Mouse (Mus musculus): ENCODE results near the gene Prdx2.

The Prdx2 gene

DNA sequence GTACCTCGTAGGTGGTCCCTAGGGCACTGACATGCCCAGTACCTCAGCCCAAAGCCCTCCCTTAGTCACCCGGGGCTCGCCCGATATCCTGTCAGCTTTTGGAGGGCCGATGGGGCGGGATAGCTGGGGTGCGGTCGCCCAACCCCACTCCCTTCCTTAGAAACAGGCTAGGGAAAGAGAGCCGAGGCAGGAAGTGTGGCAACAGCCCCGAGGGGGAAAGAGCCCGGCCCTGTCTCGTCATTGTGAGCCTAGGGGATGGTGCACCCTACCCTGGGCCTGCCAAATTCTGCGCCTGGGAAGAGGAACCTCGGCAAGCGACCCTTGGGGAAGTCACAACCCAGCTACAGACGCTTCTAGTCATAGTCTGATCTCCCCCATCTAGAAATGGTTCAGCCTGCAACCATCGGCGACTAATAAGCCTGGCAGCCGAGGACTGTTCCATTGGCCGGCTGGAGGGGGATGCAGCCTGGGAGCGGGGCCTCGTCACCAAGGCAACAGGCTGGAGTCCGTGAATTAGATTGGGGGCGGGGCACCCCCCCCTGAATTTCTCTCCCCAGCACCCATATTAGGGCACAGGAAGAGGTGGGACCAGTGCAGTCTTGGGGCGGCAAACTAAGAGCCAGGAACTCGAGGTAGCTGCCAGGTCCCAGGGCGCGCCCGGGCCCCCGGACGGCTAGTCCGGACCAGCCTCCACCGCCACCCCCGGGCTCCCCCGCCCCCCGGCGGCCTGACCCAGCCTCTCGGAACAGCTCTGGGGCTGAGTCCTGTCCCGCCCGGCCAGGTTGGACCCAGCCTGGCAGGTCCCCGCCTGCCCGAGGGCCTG lies 10.4 kb downstream of the Prdx2 start:
- DNase-seq: peak; percentile 96

DNA sequence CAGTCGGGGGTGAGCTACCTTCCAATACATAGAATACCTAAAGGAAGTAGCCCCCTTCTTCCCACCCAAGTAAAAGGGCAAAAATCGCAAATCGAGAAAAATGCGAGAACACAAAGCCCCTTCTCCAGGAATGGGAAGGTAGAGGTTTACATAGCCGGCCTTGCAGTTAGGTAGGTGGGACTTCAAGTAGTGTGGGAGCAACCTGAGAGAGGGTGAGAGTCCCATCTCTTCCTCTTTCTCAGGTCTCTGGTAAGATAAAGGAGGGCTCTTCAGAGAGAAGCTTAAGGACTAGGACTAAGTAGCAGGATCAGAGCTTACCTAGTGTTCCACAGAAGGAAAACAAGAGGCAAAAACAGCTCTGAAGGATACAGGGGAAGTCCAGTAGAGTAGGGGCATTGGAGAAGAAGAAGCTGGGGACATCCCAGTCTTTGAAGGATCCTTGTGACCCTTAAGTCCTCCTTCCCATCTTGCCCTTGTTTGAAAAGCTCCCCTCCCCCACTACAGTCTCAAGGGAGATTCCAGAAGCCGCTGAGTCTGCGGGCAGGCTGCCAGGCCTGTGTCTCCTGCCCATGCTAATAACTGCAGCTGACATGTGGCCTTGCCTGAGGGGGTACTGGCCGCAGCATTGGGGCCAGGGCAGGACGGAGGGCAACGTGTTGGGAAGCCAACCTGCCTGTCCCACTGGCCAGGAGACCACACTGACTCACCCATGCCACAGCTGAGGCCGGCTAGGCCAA lies 11.4 kb downstream of the Prdx2 start:
- peak; percentile 96 for DNase-seq

DNA sequence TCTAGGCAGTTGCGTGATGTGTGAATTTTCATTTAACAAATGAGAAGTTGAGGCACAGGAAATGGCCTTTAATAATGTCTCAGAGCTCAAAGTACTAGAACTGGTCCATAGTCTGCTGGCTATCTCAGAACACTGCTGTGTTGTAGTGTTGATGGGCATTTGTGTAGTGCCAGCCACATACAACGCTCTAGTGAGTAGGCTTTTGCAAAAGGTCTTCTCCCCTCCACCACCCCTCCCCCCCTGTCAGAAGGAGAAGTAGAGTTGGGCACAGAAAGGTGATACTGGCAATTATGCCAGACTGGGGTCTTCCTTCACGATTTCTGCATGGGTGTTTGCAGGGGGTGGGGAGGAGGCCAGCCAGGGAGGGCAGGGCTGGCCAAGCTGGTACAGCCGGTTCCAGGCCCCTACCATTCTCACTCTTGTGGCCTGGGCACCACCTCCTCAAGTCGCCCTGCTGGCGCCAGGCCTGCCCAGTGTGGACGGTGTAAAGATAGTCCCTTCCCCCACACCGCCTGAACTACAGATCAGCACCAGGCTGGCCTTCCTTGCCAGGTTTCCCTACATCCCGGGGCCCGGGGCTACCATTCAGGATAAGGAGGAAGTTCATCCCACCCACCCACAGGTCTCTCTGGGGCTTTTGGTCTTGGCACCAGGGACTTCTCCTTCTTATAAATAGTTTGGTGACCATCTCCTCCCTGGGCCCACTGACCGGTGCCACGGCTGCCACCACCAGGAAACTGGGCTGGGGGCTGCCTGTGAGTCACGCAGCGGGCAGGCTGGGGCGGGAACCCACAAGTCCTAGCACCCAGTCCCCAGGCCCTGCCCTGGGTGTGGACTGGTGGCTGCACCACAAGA lies 12.5 kb downstream of the Prdx2 start:
- peak; percentile 70 for DNase-seq

DNA sequence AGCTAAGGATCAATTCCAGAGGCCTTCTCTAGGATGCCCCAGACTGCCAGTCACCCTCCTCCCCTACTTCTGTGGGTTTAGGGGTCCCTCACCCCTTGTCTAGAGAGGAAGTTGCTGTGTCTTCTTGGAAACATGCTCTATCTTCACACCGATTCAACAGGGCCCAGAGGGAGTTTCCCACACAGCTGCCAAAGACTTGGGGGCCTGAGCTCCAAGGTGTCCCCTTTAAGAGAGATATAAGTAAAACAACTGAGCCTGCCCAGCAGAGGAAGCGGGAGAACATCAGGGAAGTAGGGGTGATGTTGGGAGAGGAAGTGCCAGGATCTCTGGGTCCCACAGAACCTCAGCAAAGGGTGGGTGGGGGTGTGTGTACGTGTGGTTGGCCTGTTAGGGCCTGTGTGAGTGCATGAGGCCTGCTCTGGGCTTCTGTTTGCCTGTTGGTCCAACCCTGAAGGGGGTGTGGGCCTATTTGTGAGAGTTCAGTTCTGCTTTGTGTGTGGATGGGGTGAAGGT lies 13.2 kb downstream of the Prdx2 start:
- DNase-seq: no peak

DNA sequence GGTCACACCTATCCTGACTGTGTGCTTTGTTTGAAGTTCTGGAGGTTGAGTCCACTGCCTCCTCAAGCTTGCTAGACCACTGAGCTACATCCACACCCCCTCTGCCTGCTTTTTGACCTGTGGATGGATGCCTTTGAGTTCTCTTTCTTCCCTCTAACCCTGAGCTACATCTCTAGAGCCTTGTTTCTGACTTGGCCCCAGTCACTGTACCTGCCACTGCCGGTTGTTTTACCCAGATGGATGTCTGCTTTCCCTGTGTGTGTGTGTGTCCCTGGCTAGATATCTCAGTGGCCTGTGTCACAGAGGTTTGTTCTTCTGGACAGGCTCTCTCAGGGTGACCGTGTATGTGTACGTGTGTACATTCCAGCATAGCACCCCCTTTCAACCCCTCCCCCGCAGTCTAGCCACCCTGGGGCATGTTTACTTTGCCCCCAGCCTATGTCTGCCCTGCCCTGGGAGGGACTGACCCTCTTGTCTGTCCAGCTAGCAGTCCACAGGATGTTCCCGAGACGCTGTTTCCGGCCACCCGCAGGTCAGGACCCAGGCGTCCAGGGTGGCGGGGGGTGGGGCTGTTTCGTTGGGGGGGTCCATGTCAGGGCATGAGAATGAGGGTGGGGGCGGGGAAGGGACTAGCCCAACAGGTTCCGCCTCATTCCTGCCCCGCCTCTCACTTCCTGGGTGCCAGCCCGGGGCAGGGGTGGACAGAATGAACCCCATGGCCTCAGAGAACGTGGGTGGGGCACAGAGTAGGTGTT lies 15.1 kb downstream of the Prdx2 start:
- DNase-seq: peak; percentile 83

DNA sequence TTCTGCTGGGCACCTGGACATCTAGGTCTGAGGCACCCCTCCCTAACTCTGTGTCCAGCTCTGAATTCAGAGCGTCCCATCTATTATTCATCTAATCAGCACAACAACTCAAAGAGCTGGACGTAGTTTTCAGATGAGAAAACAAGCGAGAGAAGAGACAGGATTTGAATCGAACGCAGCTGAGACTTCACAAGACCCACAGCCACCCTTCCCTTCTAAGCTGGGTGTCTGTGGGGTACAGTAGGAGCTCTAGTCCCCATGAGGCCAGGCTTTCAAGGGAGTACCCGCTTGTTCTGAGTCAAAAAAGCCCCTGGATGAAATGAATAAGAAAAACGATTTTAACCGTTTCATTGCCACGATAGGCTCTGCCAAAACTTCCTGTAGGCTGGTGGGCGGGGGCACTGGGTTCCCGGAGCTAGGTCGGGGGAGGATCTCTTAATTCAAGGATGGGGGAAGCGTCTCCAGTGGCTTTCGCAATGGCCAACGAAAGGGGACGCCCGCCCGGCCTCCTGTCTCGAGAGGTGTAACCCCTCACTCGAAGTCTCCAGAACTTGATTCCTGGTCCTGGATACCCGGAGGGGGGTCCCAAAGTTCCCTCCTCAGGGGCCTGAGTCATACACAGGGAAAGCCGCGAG lies 15.8 kb downstream of the Prdx2 start:
- DNase-seq: no peak

DNA sequence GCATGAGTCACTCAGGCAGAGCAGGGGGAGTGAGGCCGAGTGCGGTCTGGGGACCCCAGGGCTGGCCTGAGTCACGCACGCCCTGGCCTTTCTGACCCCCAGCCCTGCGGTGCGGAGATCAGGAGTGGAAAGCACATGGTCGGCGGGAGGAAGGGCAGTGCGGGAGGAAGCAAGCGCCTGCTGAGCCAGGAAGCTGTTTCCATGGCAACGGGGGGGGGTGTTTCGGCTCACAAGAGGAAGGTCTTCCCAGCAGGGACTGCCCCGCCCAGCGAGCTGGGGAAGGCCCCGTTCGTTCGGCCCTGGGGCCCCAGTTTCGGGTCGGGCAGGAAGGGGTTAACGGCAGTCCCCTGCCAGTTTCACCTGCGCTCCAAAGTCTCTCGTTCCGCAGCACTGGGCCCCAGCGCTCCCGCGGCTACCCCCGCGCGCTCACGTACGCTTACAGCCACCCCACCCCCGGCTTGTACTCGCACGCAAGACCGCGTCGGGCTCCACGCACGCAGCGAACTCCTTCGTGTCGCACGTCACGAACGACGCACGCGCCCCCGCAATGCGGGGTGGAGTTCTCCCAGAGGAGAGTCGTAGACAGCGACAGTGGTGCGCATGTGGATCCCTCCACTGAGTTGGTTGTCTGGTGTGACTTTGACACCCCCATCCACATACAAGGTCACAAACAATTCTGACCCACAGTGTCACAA lies 16.4 kb downstream of the Prdx2 start:
- DNase-seq: peak; percentile 98

DNA sequence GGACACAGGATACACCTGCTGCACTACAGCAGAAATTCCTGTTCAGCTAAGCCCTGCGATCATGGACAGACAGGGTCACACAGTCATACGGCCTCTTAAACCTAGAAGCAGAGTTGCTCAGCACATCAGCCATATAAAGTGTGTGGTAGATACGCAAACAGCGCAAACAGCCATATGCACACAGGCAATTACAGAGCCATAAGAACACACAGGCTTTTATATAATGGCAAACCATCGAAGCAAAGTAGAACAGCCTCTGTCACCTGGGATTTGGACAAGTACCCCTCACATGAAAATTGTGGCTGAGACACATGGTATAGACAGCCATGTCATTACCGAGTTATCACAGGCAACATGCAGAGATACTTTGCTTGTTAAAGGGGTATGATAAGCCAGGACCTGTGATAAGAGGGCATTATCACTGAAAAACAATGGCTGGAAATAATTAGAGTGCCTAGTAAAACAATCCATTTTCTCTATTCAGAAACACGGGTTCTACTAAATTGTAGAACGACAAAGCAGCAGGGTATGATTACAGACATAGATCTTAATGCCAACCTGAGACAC lies 17.1 kb downstream of the Prdx2 start:
- DNase-seq: no peak

DNA sequence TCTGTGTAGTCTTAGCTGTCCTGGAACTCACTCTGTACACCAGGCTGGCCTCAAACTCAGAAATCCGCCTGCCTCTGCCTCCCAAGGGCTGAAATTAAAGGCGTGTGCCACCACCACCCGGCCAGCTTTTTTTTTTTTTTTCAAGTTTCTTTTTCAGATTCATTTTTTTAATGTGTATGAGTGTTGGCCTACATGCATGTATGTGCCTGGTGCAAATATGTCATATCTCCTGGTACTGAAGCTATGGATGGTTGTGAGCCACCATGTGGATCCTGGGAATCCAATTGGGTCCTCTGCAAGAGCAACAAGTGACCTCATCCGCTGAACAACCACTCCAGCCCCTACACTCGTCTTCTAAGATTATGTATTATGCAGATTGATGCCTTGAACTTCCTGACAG lies 18.0 kb downstream of the Prdx2 start:
- DNase-seq: no peak

DNA sequence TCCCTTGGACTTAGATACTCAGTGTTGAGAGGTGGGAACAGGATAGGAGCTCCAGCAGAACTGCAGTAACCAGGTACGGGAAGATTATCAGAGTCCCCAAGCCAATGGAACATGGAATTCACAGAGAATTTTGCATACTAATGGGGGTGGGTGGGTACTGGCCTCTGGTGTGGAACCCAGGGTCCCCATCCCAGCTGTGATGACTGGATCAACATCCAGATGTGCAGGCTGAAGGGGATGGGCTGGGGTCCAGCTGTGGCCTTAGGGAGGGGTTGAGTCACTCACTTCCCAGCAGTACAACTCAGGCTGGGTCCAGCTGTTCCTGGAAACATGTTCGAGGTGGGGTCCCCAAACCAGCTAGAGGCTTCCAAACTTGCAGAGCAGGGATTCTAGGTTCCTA lies 18.5 kb downstream of the Prdx2 start:
- DNase-seq: no peak

DNA sequence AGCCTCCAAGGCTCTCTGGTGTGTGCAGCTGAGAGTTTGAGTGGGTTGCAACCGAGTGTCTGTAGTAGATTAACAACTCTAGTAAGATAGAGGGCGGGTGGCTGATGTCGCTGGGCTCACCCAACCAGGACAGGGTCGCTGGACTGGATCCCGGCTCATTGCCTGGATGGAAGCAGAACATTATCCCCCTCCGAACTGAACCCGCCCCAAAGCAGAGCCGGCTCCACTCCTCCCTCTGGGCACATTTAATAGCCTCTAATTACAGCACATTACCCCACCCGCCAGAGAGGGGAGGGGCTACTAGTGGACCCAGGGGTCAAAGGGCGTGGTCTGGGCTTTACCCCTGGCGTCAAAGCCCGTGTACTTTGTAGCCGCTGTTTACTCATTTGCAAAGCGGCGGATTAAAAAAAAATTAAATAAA lies 19.9 kb downstream of the Prdx2 start:
- DNase-seq: peak; percentile 84

DNA sequence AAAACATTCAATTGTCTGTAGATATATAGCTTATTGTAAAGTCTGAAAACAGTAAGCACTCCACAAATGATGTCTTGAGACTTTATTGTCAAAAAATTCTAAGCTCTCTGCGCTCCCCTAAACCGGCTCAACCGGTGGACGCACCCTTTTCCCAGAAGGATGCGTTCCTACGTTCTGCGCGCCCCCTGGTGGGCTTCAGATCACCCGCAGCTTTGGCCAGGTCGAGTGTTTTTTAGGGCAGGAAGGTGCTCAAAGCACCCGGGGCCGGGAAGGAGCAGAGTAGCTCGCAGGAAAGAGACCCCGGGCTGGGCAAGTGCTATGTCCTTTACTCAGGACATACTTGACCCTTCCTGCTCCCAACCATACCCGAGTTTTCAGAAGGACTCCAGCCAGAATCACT lies 20.4 kb downstream of the Prdx2 start:
- peak; percentile 97 for DNase-seq

DNA sequence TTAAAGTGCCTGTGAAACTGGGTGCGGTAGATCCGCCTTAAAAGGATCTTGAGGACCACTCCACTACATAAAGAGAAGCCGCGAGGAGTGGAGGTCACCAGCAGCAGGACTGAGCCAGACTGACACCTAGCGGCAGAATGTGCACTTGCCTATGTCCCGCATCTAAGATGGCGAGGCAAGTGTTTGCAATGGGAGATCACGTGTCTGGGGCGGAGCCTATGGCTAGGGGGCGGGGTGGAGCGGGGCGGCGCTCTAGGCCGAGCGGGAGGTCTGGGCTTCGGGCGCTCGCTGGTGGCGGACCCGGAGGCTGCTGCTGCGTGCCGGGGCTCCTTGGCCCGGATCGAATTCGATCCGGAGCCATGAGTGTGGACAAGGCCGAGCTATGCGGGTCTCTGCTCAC lies 21.0 kb downstream of the Prdx2 start, which contains the start of gene Hook2:
Gene Hook2, plus strand, starts transcription at position 255 of the 400 bp plus-strand sequence.
- peak; percentile 99 for DNase-seq

DNA sequence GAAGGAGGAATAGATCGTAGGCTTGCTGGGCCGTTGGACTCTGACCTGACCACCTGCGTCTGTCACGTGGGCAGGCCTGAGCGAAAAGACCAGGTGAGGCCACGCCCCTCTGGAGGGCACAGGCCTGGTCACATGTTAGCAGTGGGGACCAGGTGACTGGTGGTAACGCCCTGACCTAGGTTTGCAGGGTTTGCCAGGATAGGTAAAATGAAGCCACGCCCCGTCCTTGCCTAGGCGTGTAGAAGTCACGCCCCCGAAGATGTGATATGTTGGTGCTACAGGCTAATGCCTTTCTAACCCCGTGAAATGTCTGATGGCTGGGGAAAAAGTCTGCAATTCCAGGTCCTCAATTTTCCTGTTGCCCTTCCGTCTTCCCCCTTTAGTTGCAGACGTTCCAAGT lies 21.4 kb downstream of the Prdx2 start:
- peak; percentile 91 for DNase-seq

DNA sequence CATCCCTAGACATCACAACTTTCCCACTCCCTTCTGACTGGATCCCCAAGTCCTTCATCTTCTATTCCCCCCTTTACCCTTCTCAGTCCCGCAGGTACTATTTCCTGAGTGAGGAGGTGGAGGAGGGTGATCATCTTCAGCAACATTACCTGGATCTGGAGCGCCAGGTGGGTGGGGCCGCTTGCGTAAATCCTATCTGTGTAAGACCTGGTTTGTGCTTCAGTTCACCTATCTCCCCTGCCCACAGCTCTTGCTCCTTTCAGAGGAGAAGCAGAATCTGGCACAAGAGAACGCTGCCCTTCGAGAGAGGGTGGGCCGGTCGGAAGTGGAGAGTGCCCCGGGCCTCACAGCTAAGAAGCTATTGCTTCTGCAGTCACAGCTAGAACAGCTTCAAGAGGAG lies 25.0 kb downstream of the Prdx2 start:
- DNase-seq: no peak

DNA sequence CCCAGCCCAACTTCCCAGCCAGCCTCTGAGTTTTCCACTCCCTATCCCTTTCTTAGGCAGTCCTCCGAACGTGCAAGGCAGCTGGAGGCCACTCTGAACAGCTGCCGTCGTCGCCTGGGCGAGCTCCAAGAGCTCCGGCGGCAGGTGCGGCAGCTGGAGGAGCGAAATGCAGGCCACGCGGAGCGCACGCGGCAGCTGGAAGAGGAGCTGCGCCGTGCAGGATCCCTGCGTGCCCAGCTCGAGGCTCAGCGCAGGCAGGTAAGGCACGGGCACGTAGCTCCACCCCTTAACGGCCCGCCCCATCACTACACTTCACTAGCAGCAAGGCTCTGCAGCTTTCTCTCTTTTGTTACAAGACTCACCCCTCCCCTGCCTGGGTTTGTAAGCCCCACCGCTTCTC lies 26.3 kb downstream of the Prdx2 start:
- DNase-seq: no peak

DNA sequence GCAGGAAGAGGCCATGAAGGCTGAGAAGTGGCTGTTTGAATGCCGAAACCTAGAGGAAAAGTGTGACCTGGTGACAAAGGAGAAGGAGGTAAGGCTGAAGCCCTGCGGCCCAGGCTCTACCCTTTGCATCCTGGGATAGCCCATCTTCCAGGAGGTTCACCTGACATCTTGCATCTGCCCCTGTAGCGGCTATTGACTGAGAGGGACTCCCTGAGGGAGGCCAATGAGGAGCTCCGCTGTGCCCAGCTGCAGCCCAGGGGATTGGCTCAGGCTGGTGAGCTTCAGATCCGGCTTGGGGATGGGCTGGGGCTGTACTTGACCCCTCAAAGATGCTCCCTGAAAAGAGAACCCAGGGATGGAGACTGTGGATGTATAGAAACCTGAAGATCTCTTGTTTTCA lies 27.6 kb downstream of the Prdx2 start:
- no peak for DNase-seq

DNA sequence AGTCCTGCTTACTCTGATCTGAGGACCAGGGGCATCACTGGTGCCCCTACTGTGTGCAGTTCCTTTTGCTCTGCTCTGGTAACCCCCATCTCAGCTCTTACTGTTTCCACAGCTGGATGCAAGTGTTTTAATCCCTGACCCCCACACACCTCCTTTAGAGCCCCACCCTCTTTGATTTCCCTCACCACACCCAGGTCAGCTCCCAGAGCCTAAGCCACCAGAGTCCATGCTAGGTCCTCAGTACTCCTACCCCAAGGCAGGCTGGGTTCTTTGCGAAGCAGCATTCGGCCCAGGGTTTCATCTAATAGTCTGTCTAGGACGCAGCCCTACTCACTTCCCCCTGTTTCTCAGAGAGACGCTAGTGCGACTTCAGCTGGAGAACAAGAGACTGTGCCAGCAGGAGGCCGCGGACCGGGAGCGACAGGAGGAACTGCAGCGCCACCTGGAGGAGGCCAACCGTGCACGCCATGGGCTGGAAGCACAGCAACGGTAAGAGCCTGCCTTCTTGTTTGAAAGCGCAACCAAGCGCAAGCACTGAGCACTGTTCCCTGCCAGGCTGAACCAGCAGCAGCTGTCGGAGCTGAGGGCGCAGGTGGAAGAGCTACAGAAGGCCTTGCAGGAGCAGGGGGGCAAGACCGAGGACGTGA lies 28.4 kb downstream of the Prdx2 start:
- DNase-seq: peak; percentile 94

DNA sequence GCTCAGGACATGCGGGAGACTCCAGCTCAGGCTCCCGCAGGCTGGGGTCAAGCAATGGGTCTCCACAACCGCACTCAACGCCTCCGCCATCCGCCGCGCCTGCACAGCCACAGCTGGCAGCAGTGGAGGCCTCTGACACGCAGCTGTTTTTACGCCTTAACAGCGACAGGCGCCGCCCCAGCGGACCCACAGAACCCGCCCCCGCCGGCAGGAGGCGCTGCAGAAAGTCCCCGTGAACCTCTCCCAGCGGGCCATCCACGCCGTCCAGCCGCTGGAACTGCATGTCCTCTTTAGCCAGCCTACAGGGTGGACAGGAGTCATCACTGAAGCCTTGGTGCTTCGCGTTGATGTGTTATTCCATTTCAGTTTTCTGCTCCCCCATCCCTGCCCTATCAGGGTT lies 38.3 kb downstream of the Prdx2 start:
- DNase-seq: peak; percentile 58

DNA sequence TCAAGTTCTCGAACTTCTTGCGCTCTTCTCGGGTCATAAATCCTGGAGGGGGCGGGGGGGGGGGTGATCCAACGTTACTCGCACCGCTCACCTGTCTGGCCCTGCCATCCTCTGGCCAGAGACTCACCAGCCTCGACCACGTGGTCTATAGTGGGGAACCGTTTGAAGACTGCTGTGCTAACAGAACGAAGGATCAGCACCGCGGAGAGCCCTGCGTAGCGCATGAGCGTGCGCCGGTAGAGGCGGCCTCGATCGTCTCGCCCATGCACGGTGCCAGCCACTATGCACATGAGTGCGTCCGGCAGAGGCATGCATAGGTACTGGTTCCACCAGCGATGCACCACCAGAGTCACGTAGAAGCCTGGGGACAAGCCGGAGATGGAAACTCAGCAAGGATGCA lies 41.9 kb downstream of the Prdx2 start:
- no peak for DNase-seq
